ENCODE assay signal across 15 mouse cellular contexts in genomic region chr3:137968105-137968819, GRCm38 (mm10). TPM values are rescaled to one million over a fixed set of nuclear protein-coding genes. Genes with fewer than 3 reads are reported as not detected.
A peak's percentile ranks its signal among the peaks of the same experiment; 100 is the strongest.
DNase-seq lines count a peak whose midpoint lies in the region; ATAC-seq lines count a peak whose summit lies in the region.
"Had no signal": no experiment of that assay in that cellular context is flagged by ENCODE, and none has a peak within 500 bp of the region (broad histone marks: within the 10 kb centered on the region; RNA-seq: fewer than 3 reads in every experiment).

No protein-coding gene starts in this region.

- H3K27ac ChIP-seq in heart, embryonic 12.5 days (ENCODE audit: poor library complexity, severe bottlenecking) = peak overlapping the region; percentile 87
- H3K27ac ChIP-seq in liver, embryonic 16.5 days (ENCODE audit: low read length) = peak overlapping the region; percentile 94
- H3K27ac ChIP-seq: embryonic facial prominence, embryonic 13.5 days; layer of hippocampus, adult 2 months; midbrain, embryonic 12.5 days; neural tube, embryonic 12.5 days had no signal

- H3K9ac ChIP-seq in heart, embryonic 12.5 days = no peak overlapping the region
- peak overlapping the region; percentile 53 for H3K9ac ChIP-seq in liver, embryonic 16.5 days (ENCODE audit: low read depth, low read length)
- H3K9ac ChIP-seq: embryonic facial prominence, embryonic 13.5 days; midbrain, embryonic 12.5 days; neural tube, embryonic 12.5 days had no signal

- no peaks in the 10 kb centered on the region for H3K9me3 ChIP-seq in heart, embryonic 12.5 days (replicated peaks)
- H3K9me3 ChIP-seq in liver, embryonic 16.5 days (replicated peaks; ENCODE audit: control insufficient read depth, low read length) = no peaks in the 10 kb centered on the region
- H3K9me3 ChIP-seq: embryonic facial prominence, embryonic 13.5 days; midbrain, embryonic 12.5 days; neural tube, embryonic 12.5 days had no signal

- H3K4me1 ChIP-seq in heart, embryonic 12.5 days (replicated peaks) = peaks cover 40% of the 10 kb centered on the region
- peaks cover 56% of the 10 kb centered on the region for H3K4me1 ChIP-seq in liver, embryonic 16.5 days (ENCODE audit: control insufficient read depth, low read depth, low read length)
- H3K4me1 ChIP-seq: embryonic facial prominence, embryonic 13.5 days; midbrain, embryonic 12.5 days; neural tube, embryonic 12.5 days had no signal

- H3K27me3 ChIP-seq in heart, embryonic 12.5 days (replicated peaks) = no peaks in the 10 kb centered on the region
- H3K27me3 ChIP-seq in liver, embryonic 16.5 days (ENCODE audit: control insufficient read depth, insufficient read depth, low read depth, low read length) = no peaks in the 10 kb centered on the region
- H3K27me3 ChIP-seq: embryonic facial prominence, embryonic 13.5 days; neural tube, embryonic 12.5 days had no signal

- no peak for DNase-seq in heart, postnatal 4 days
- DNase-seq in thymus, postnatal 14 days = peak; percentile 27
- no peak for DNase-seq in thymus, adult 18-20 months
- no peak for DNase-seq in frontal cortex, postnatal 25 days (ENCODE audit: low spot score in 2 of 2)
- no peak for DNase-seq in cerebellum, postnatal 10 days
- DNase-seq in cerebellum, adult 8-10 months = no peak
- DNase-seq: cerebellum, postnatal 14 days; kidney, adult 11 months had no signal

- ATAC-seq in heart, embryonic 12.5 days (ENCODE audit: insufficient number of reproducible peaks, low FRiP score) = no peak
- ATAC-seq in liver, embryonic 16.5 days (ENCODE audit: low read depth) = no peak
- ATAC-seq: forebrain, embryonic 16.5 days had no signal

- H3K4me3 ChIP-seq in heart, embryonic 12.5 days = 0 out of 2 replicates have a peak overlapping the region, but pooled peaks have one; percentile 13
- H3K4me3 ChIP-seq in liver, embryonic 16.5 days (ENCODE audit: low read depth, low read length) = peak overlapping the region; percentile 40
- H3K4me3 ChIP-seq: embryonic facial prominence, embryonic 13.5 days; layer of hippocampus, adult 2 months; midbrain, embryonic 12.5 days; neural tube, embryonic 12.5 days had no signal

- H3K4me2 ChIP-seq in heart, embryonic 12.5 days = peak overlapping the region; percentile 56
- H3K4me2 ChIP-seq in liver, embryonic 16.5 days (ENCODE audit: low read depth, low read length) = peak overlapping the region; percentile 62
- H3K4me2 ChIP-seq: embryonic facial prominence, embryonic 13.5 days; midbrain, embryonic 12.5 days; neural tube, embryonic 12.5 days had no signal

- WGBS in heart, embryonic 12.5 days = 49% methylated on average over 14 of the region's 14 CpGs
- 20% methylated on average over 14 of the region's 14 CpGs for WGBS in liver, embryonic 16.5 days (ENCODE audit: insufficient replicate concordance)

- 0 out of 2 replicates have a peak, but pooled peaks cover 4% of the 10 kb centered on the region for H3K36me3 ChIP-seq in heart, embryonic 12.5 days
- peaks cover 3% of the 10 kb centered on the region; the same call in 1 of the 2 replicates for H3K36me3 ChIP-seq in liver, embryonic 16.5 days (ENCODE audit: control insufficient read depth, insufficient read depth)
- H3K36me3 ChIP-seq: embryonic facial prominence, embryonic 13.5 days; midbrain, embryonic 12.5 days; neural tube, embryonic 12.5 days had no signal

RNA-seq across cellular contexts. Expression of gene Dapp1, which starts 13.1 kb away (rescaled TPM):
- 14.8 and 15.1 TPM in 2 replicates for polyA plus RNA-seq in heart, embryonic 12.5 days (2016; fragmentation: Nextera tagmentation; extraction: Ambion mirVana)
- 1 to 10 TPM; 7.6 to 7.8 TPM for total RNA-seq in heart, postnatal 4 days (2021)
- polyA plus RNA-seq in liver, embryonic 16.5 days (2015; fragmentation: Nextera tagmentation; extraction: Ambion mirVana) = 12.1 and 13.0 TPM in 2 replicates

RNA-seq across cellular contexts. Expression of gene Lamtor3, which starts 50.0 kb away (rescaled TPM):
- polyA plus RNA-seq in heart, embryonic 12.5 days (2016; fragmentation: Nextera tagmentation; extraction: Ambion mirVana) = 86.3 and 92.0 TPM in 2 replicates
- total RNA-seq in heart, postnatal 4 days (2021) = 10 to 100 TPM; 74.1 to 79.4 TPM
- 48.2 and 50.2 TPM in 2 replicates for polyA plus RNA-seq in liver, embryonic 16.5 days (2015; fragmentation: Nextera tagmentation; extraction: Ambion mirVana)
